Mouse (Mus musculus) limb, embryonic 14.5 days (tissue): ENCODE measurements around the gene Fabp2. TPM values are rescaled to one million over a fixed set of nuclear protein-coding genes. Genes with fewer than 3 reads are reported as not detected.

Experiments used
- ATAC-seq: fragments of 200-750 bp; cut with Nextera tagmentation; 2 replicates; pipeline ENCODE4 v1.8.0; 2017; ENCODE audit warnings: low read depth, moderate number of reproducible peaks, moderate TSS enrichment; ENCODE audit not compliant: low FRiP score
- DNase-seq: peaks from one replicate; pipeline ENCODE4 v3.0.0-alpha.2; 2015; ENCODE audit warnings: low spot score
- H3K27ac ChIP-seq: fragments of 300-500 bp; sonication (generic); replicated peaks from 2 replicates; pipeline ENCODE4 v1.5.1; 2014; ENCODE audit warnings: low read depth, mild to moderate bottlenecking, low read length, moderate library complexity, mixed read lengths
- H3K27me3 ChIP-seq: fragments of 300-500 bp; sonication (generic); 2 replicates; pipeline ENCODE4 v1.6.1; 2014; ENCODE audit warnings: low read length, mixed read lengths; ENCODE audit not compliant: control insufficient read depth, insufficient read depth
- H3K36me3 ChIP-seq: fragments of 300-500 bp; sonication (generic); 2 replicates; pipeline ENCODE4 v1.6.1; 2014; ENCODE audit warnings: mild to moderate bottlenecking, low read length, moderate library complexity, mixed read lengths; ENCODE audit not compliant: control insufficient read depth, insufficient read depth
- H3K4me1 ChIP-seq: fragments of 300-500 bp; sonication (generic); 2 replicates; pipeline ENCODE4 v1.6.1; 2014; ENCODE audit warnings: antibody characterized with exemption, low read length, mixed read lengths; ENCODE audit not compliant: control insufficient read depth, insufficient read depth
- H3K4me2 ChIP-seq: fragments of 300-500 bp; sonication (generic); replicated peaks from 2 replicates; pipeline ENCODE4 v1.6.1; 2014; ENCODE audit warnings: low read depth, mild to moderate bottlenecking, low read length, moderate library complexity; ENCODE audit not compliant: severe bottlenecking
- H3K4me3 ChIP-seq: fragments of 300-500 bp; sonication (generic); replicated peaks from 2 replicates; pipeline ENCODE4 v1.5.1; 2014; ENCODE audit warnings: low read length
- H3K9ac ChIP-seq: fragments of 300-500 bp; sonication (generic); 2 replicates; pipeline ENCODE4 v1.6.1; 2014; ENCODE audit warnings: mild to moderate bottlenecking, low read depth, low read length, moderate library complexity; ENCODE audit not compliant: severe bottlenecking
- H3K9me3 ChIP-seq: fragments of 300-500 bp; sonication (generic); 2 replicates; pipeline ENCODE4 v1.6.1; 2016; ENCODE audit warnings: low read length; ENCODE audit not compliant: control insufficient read depth
- POLR2A ChIP-seq: fragments of 200-500 bp; IDR thresholded peaks from 2 replicates; pipeline ENCODE4 v1.8.0; 2012; ENCODE audit warnings: inconsistent platforms, mild to moderate bottlenecking, moderate library complexity, borderline replicate concordance; ENCODE audit not compliant: insufficient read depth, insufficient read length; ENCODE audit errors: extremely low read depth
- WGBS: fragments of 180-500 bp; shearing (Covaris S2); extraction: QIAGEN DNeasy Blood & Tissue Kit; methylation state at CpG from one replicate; pipeline ENCODE4 v1.1.7; 2014; 5-methylcytosine and 5-hydroxymethylcytosine counted together
- polyA plus RNA-seq, 2 experiments: library from polyadenylated mRNA; depleted of rRNA in 1 of 2; stranded (reverse) in 1 of 2; unstranded in 1 of 2; fragments of >200 nt; fragmentation: Nextera tagmentation in 1 of 2; extraction: Ambion mirVana in 1 of 2; gene quantifications; 2 replicates each; pipeline versions ENCODE4 v1.2.1 to v1.2.3; 2012 to 2014

Fabp2 gene
- polyA plus RNA-seq, 2 experiments = not detected

DNA sequence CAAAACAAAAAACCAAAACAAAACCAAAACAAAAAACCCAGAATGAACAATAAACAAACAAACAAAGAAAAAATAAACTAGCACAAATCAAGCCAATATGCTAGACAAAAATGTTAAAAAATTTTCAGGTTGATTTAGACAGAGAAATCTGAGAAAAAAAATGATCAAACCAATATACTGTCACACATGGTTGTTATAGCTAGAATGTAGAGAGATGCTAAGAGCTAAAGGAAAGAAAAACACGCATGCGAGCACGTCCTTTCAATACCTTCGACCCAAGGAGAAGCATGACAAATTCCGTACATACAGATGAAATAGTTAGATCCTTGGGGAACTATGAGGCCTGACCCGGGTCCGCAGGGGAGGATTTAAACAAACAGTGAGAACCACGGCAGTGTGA is 24.4 kb downstream of the Fabp2 start, which contains the start of gene Gm10959:
Gene Gm10959 (minus strand): TSS at position 101 of the 400 bp plus-strand sequence.
- no peak within 1 kb of the TSS for H3K4me3 ChIP-seq
- no peak for DNase-seq
- ATAC-seq = no peak
- H3K36me3 ChIP-seq = no peaks in the 10 kb centered on the region
- no peaks in the 10 kb centered on the region for H3K9me3 ChIP-seq
- no peaks in the 10 kb centered on the region; the same call in 1 of the 2 replicates for H3K4me1 ChIP-seq
- no peak within 1 kb of the TSS for H3K4me2 ChIP-seq
- no peak within 1 kb of the TSS for H3K27ac ChIP-seq
- H3K27me3 ChIP-seq = no peaks in the 10 kb centered on the region
- no peak for TF ChIP-seq POLR2A
- 85% methylated on average over 8 of the region's 8 CpGs for WGBS
- no peak within 1 kb of the TSS for H3K9ac ChIP-seq

DNA sequence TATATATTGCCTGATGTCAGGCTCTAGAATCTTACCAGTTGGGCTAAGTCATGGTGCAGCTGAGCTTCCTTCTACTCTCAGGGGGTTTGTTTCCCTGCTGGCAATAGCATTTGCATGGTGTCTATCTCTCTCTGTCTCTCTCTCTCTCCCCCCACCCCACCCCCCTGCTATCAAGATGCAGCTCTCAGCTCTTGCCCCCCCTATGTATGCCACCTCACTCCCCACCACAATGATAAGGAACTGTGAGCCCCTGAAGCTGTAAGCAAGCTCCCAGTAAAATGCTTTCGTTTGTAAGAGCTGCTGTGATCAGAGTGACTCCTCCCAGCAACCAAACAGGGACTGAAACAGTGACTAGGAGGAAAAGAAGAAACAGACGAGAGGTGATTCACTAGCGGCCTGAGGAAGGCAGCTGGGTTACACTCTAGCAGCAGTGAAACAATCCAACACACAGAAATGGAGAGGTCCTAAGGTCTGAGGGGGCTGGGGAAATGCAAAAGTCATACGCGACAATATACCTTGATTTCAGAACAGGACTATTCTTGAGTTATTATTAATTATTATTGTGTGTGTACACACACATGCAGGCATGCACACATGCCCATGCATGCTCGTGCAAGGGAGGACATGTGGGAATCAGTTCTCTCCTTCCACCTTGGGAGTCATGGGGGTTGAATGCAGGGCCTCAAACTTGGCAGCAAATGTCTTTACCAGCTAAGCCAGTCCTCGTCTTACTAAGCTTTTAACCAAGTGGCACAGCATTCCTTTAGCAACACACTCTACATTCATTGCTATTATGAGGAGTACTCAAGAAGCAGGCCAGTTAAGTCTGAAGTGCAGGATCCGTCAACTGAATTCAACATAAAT is 25.9 kb downstream of the Fabp2 start:
- H3K27me3 ChIP-seq = no peaks in the 10 kb centered on the region
- H3K4me3 ChIP-seq = no peak overlapping the region
- no peak for TF ChIP-seq POLR2A
- no peak overlapping the region for H3K9ac ChIP-seq
- no peaks in the 10 kb centered on the region for H3K9me3 ChIP-seq
- ATAC-seq (no peak), DNase-seq (no peak)
- no peaks in the 10 kb centered on the region; the same call in 1 of the 2 replicates for H3K4me1 ChIP-seq
- no peak overlapping the region for H3K27ac ChIP-seq
- H3K4me2 ChIP-seq = no peak overlapping the region
- 60% methylated on average over 8 of the region's 8 CpGs for WGBS
- H3K36me3 ChIP-seq = no peaks in the 10 kb centered on the region

DNA sequence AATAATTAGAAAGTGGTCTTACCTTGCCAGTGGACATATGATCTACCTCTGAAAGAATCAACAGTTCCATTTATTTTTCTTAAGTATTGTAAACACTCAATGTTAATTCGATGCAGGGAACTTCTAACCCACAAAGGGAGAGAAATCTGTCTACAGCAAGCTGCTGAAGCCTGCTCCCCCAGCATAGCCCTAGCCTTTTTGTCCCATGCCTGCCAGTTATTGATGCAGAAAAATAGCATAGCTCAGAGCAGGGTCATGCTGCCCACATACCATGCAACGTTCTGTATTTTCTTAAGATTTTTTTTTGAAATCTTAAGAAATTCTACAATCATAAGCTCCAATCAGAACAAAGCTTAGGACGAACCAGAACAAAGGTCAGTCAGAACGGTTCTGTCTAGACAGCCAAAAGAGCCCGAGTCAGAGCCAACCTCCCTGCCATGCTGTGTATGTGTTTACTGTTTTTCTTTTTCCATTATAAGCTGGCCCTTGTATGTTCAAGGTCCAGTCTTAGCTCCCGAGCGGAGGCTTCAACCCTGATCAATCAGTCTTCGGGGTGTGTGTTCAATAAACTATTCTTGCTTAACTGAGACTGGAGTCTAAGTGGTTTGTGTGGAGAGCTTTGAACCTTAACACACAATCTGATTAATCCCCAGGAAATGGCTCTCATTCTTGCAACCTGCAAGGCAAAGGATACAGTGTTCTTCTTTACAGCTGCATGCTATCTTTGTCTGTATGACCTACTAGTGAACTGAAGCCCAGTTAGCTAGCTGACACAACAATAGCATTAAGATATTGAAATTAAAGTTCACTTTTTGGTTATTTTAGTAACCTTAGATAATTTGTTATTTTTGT is 27.0 kb downstream of the Fabp2 start:
- DNase-seq = no peak
- Histone ChIP-seq H3K9ac (no peak overlapping the region), H3K4me1 (peaks cover 6% of the 10 kb centered on the region; the same call in 1 of the 2 replicates), H3K27ac (no peak overlapping the region), H3K4me3 (no peak overlapping the region), H3K4me2 (no peak overlapping the region), H3K9me3 (no peaks in the 10 kb centered on the region), H3K27me3 (no peaks in the 10 kb centered on the region), H3K36me3 (peaks cover 9% of the 10 kb centered on the region; the same call in 1 of the 2 replicates)
- ATAC-seq = no peak
- TF ChIP-seq POLR2A = no peak
- WGBS = 87% methylated on average over 8 of the region's 8 CpGs

DNA sequence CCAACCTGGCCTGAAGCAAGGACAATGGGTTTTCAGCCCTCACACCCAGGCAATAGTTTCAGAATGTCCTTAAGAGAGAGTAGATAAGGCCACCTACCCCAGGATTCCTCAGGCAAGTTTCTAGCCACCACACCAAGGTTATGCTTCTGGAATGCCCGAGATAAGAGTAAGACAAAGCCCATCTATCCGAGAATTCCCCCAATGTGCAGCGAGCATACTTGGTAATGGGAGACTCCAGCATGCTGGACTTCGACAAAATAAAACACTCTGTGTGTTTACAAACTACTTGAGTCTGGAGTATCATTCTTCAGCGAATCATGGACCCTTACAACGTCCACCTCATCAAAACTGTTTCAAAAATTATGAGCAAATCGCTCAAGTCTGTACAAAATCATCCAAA is 28.3 kb downstream of the Fabp2 start:
- Histone ChIP-seq H3K27me3 (no peaks in the 10 kb centered on the region), H3K4me2 (peak overlapping the region; percentile 65), H3K36me3 (peaks cover 15% of the 10 kb centered on the region; the same call in 1 of the 2 replicates), H3K9ac (no peak overlapping the region), H3K4me1 (peaks cover 6% of the 10 kb centered on the region; the same call in 1 of the 2 replicates), H3K27ac (no peak overlapping the region), H3K9me3 (no peaks in the 10 kb centered on the region), H3K4me3 (no peak overlapping the region)
- no peak for DNase-seq
- WGBS = 74% methylated on average over 7 of the region's 7 CpGs
- no peak for TF ChIP-seq POLR2A
- no peak for ATAC-seq
